Mouse (Mus musculus) heart, embryonic 15.5 days (tissue): ENCODE measurements around the gene Qars. TPM values are rescaled to one million over a fixed set of nuclear protein-coding genes. Genes with fewer than 3 reads are reported as not detected.

Experiments
- ATAC-seq: fragments of 200-750 bp; cut with Nextera tagmentation; replicated peaks from 2 replicates; pipeline ENCODE4 v1.8.0; 2017; ENCODE audit warnings: low read depth, moderate TSS enrichment; ENCODE audit not compliant: insufficient number of reproducible peaks, insufficient read depth, low FRiP score
- H3K27ac ChIP-seq: fragments of 300-500 bp; sonication (generic); 2 replicates; pipeline ENCODE4 v1.5.1; 2015; ENCODE audit warnings: mild to moderate bottlenecking, inconsistent platforms
- H3K27me3 ChIP-seq: fragments of 300-500 bp; sonication (generic); 2 replicates; pipeline ENCODE4 v1.6.1; 2015; ENCODE audit warnings: inconsistent platforms
- H3K36me3 ChIP-seq: fragments of 300-500 bp; sonication (generic); 2 replicates; pipeline ENCODE4 v1.6.1; 2015; ENCODE audit warnings: mild to moderate bottlenecking, inconsistent platforms
- H3K4me1 ChIP-seq: fragments of 300-500 bp; sonication (generic); replicated peaks from 2 replicates; pipeline ENCODE4 v1.6.1; 2015; ENCODE audit warnings: inconsistent platforms
- H3K4me2 ChIP-seq: fragments of 300-500 bp; sonication (generic); 2 replicates; pipeline ENCODE4 v1.6.1; 2015; ENCODE audit warnings: inconsistent platforms, mild to moderate bottlenecking, moderate library complexity
- H3K4me3 ChIP-seq: fragments of 300-500 bp; sonication (generic); 2 replicates; pipeline ENCODE4 v1.5.1; 2015; ENCODE audit warnings: mild to moderate bottlenecking, inconsistent platforms
- H3K9ac ChIP-seq: fragments of 300-500 bp; sonication (generic); 2 replicates; pipeline ENCODE4 v1.6.1; 2015; ENCODE audit warnings: mild to moderate bottlenecking, inconsistent platforms
- H3K9me3 ChIP-seq: fragments of 300-500 bp; sonication (generic); replicated peaks from 2 replicates; pipeline ENCODE4 v1.6.1; 2016; ENCODE audit warnings: inconsistent platforms
- WGBS: fragments of 180-500 bp; shearing (Covaris S2); methylation state at CpG from one replicate; pipeline ENCODE4 v1.1.7; 2015; ENCODE audit warnings: mixed read lengths; 5-methylcytosine and 5-hydroxymethylcytosine counted together
- polyA plus RNA-seq: library from polyadenylated mRNA; unstranded; fragments of >200 nt; fragmentation: Nextera tagmentation; extraction: Ambion mirVana; gene quantifications from 2 replicates; pipeline ENCODE4 v1.2.1, GENCODE M21; 2015

Gene Qars
- 49.4 and 67.5 TPM in 2 replicates for polyA plus RNA-seq

DNA sequence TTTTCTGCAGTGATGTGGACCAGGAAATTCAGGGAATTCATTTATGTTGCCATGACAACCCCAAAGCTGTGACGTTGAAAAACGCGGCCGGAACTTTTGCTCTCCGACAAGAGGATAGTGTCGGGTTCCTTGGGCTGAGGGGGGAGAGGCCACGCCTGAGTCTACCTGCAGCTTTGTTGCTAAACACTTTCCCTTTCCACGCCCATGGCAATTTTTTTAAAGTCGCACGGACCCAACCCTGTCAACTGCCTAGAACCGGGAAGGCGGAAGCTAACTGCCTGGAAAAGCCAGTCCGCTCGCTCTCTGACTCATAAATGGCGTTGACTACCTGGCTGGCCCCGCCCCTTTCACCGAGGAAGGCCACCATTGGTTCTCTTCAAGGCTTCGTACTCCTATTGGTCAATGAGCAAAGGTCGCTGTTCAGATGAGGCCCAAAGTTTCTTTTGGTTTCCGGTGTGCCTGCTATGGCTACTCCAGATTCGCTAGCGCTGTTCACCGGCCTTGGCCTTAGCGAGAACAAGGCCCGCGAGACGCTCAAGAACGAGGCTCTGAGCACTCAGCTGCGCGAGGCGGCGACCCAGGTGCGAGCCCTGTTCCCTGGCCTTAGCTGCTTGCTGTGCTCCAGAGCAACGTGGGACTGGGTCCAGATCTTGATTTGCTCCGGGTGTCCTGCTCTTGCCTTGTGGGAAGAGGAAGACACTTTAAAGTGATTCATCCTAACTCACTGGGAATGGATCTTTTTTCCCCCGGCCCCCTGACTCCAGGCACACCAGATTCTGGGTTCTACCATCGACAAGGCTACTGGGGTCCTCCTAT lies at the start of gene Qars:
Qars (plus strand) TSS at position 88 of the 816 bp plus-strand sequence.
- Histone ChIP-seq H3K4me1 (peaks cover 13% of the 10 kb centered on the region), H3K27ac (peak within 1 kb of the TSS; percentile 86), H3K27me3 (no peaks in the 10 kb centered on the region), H3K9ac (peak within 1 kb of the TSS; percentile 77), H3K36me3 (peaks cover 39% of the 10 kb centered on the region), H3K4me3 (peak within 1 kb of the TSS; percentile 76), H3K4me2 (peak within 1 kb of the TSS; percentile 81), H3K9me3 (no peaks in the 10 kb centered on the region)
- WGBS = under 1% methylated on average over 37 of the region's 37 CpGs
- peak; percentile 96 for ATAC-seq

DNA sequence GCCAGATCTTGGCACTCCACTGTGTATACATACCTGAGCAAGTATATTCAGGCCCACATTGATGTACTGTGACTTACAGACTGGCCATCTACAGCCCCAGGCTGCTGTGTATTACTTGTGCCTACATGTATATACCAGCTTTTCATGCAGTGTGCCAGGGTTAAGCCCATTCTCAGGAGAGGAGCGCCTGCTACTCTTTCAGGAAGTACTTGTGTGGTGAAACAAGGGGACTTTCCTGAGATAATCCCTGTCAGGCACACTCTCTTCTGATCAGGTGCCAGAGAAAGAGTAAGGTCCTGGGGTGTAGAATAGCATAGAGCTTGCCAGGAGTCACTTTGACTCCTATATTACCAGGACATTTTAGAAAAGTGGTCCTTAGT lies 47.6 kb upstream of the Qars start:
- peaks cover 19% of the 10 kb centered on the region for H3K36me3 ChIP-seq
- H3K4me2 ChIP-seq = peak overlapping the region; percentile 76
- H3K9me3 ChIP-seq = no peaks in the 10 kb centered on the region
- ATAC-seq = no peak
- 74% methylated on average over 1 of the region's 1 CpGs for WGBS
- peak overlapping the region; percentile 87 for H3K4me3 ChIP-seq
- H3K9ac ChIP-seq = no peak overlapping the region
- H3K4me1 ChIP-seq = peaks cover 21% of the 10 kb centered on the region
- H3K27me3 ChIP-seq = no peaks in the 10 kb centered on the region
- peak overlapping the region; percentile 93 for H3K27ac ChIP-seq

DNA sequence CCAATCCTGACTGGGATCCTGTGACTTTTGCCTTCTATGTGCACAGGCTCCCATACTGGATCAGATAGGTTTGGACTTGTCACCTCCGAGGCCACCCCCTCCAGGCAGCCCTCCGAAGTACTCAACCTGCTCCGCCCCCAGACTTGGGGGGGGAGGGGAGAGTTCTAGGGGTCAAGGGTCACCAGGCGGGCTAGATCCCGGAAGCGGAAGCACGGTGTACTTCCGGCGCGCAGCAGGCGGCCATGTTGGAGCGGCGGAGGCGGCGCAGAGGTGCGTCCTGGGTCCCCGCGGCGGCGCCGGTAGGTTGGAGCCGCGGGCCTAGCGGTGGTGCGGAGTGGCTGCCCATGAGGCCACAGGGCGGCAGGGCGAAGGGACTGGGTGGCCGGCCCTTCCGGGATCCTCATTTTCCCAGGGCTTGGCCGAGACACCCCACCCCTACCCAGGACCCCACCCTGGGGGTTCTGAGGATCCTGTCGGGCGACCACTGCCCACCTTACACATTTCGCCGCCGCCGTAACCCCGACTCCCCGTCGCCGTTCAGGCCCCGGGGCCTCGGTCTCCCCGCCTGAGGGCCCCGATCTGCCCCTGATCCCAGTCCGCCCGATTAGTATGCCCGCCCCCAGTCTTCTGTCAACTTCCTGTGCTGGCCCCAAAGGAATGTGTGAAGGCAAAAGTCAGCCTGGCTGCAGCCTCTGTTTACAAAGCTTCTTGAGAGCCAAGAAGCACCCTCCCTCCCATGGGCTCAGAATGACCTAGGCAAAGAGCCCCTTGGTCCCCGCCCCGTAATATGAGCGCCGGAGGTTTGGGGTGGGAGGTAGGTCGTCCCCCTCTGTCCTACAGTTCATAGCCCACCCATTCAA lies 47.0 kb upstream of the Qars start, which contains the start of gene Ccdc71:
Ccdc71 (plus strand) TSS at position 209 of the 860 bp plus-strand sequence.
- peak; percentile 83 for ATAC-seq
- peak within 1 kb of the TSS; percentile 87 for H3K4me3 ChIP-seq

DNA sequence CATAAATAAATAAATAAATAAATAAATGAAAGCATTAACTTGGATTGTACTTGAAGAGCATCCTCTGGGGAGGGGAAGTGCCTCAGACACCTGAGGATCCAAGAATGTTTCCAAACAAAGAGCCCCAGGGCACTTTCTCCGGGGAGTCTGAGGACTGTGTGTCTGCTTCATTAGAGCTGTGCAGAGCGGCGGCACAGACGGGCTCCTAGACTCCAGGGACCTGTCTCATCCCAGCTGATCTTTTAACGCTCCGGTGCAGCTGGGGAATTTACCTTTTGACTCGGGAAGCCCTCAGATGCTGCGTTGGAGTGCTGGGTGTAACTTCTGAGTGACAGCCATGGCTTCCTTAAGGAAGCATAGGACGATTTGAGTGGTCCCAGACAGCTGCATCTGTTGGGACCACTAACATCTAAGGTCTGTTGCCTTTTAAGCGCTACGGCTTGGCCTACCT lies 46.3 kb upstream of the Qars start, which contains the start of gene Klhdc8b:
Klhdc8b (minus strand) TSS at position 401 of the 451 bp plus-strand sequence.
- Histone ChIP-seq H3K9ac (peak within 1 kb of the TSS; percentile 94), H3K9me3 (no peaks in the 10 kb centered on the region), H3K4me2 (peak within 1 kb of the TSS; percentile 76), H3K27ac (peak within 1 kb of the TSS; percentile 93), H3K36me3 (peaks cover 32% of the 10 kb centered on the region), H3K4me1 (peaks cover 21% of the 10 kb centered on the region), H3K27me3 (no peaks in the 10 kb centered on the region), H3K4me3 (peak within 1 kb of the TSS; percentile 87)
- WGBS = 21% methylated on average over 11 of the region's 11 CpGs
- ATAC-seq = no peak

More for the DNA sequence above, 47.0 kb upstream of the Qars start, which contains the start of gene Ccdc71:
- under 1% methylated on average over 52 of the region's 52 CpGs for WGBS
- peak within 1 kb of the TSS; percentile 94 for H3K9ac ChIP-seq
- H3K4me1 ChIP-seq = peaks cover 21% of the 10 kb centered on the region
- peaks cover 25% of the 10 kb centered on the region for H3K36me3 ChIP-seq
- no peaks in the 10 kb centered on the region for H3K27me3 ChIP-seq
- no peaks in the 10 kb centered on the region for H3K9me3 ChIP-seq
- H3K27ac ChIP-seq = peak within 1 kb of the TSS; percentile 93
- peak within 1 kb of the TSS; percentile 76 for H3K4me2 ChIP-seq

DNA sequence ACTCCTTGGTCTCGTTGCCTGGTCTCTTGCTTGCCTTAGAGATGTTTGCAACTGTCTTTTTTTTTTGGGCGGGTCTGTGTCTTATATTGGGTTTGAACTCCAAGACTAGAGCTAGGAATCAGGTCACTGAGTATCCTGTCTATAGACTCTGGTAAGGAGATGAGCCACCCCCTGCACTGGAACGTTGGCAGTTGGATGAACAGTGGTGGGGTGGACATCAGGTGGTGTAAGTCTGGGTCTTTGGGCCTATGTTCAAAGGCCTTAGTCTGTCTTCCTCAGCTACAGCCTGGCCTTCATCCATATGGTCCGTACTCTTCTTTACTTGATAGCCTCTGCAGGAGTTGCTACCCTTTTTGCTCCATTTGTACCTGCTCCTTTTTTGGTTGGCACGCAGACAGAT lies 45.8 kb upstream of the Qars start:
- Histone ChIP-seq H3K4me3 (peak overlapping the region; percentile 87), H3K9me3 (no peaks in the 10 kb centered on the region), H3K27ac (peak overlapping the region; percentile 93), H3K9ac (peak overlapping the region; percentile 94; the same call in 1 of the 2 replicates), H3K4me1 (peaks cover 21% of the 10 kb centered on the region), H3K4me2 (peak overlapping the region; percentile 76), H3K27me3 (no peaks in the 10 kb centered on the region), H3K36me3 (peaks cover 33% of the 10 kb centered on the region)
- no peak for ATAC-seq
- 83% methylated on average over 5 of the region's 5 CpGs for WGBS

DNA sequence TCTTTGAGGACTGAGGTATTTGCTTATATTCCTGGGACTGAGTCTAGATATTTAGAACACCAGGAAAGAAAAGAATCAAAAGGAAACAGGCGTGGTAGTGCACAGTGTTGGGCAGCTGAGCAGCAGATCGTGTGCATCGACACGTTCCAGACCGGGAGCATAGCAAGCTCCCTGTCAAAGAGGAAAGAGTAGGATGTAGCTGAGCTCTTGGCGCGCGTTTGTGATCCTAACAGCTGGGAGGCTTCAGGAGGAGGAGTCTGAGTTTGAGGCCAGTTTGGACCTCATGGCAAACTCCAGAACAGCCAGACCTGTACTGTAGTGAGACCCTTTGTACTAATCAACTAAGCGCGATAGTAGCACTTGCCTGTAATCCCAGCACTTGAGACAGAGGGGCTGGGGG lies 45.3 kb upstream of the Qars start:
- Histone ChIP-seq H3K4me3 (peak overlapping the region; percentile 87), H3K36me3 (peaks cover 33% of the 10 kb centered on the region), H3K27ac (peak overlapping the region; percentile 93), H3K9me3 (no peaks in the 10 kb centered on the region), H3K4me2 (peak overlapping the region; percentile 76), H3K27me3 (no peaks in the 10 kb centered on the region), H3K4me1 (peaks cover 21% of the 10 kb centered on the region), H3K9ac (no peak overlapping the region)
- WGBS = 54% methylated on average over 10 of the region's 10 CpGs
- ATAC-seq = peak; percentile 29; the same call in 1 of the 2 replicates

DNA sequence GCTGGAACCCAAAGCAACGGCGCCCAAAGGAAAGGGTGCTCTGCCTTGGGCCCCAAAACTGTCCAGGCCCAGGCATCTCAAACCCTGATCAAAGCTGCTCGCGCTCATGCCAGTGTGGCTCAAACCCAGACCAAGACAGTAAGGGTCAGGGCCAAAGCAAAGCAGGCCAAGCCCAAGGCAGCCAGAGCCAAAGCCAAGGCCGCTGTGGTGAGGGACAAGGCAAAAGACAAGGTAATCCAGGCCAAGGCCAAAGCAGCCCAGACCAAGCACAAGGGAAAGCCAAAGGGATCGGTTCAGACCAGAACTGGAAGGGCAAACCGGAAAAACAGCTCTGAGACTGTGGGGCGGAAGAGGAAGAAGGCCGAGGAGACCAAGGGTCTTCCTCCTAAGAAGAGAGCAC lies 43.8 kb upstream of the Qars start:
- no peaks in the 10 kb centered on the region for H3K27me3 ChIP-seq
- H3K4me1 ChIP-seq = peaks cover 21% of the 10 kb centered on the region
- ATAC-seq = no peak
- no peak overlapping the region for H3K9ac ChIP-seq
- H3K27ac ChIP-seq = no peak overlapping the region
- 94% methylated on average over 9 of the region's 9 CpGs for WGBS
- peaks cover 33% of the 10 kb centered on the region for H3K36me3 ChIP-seq
- H3K4me2 ChIP-seq = no peak overlapping the region
- no peaks in the 10 kb centered on the region for H3K9me3 ChIP-seq
- no peak overlapping the region for H3K4me3 ChIP-seq

DNA sequence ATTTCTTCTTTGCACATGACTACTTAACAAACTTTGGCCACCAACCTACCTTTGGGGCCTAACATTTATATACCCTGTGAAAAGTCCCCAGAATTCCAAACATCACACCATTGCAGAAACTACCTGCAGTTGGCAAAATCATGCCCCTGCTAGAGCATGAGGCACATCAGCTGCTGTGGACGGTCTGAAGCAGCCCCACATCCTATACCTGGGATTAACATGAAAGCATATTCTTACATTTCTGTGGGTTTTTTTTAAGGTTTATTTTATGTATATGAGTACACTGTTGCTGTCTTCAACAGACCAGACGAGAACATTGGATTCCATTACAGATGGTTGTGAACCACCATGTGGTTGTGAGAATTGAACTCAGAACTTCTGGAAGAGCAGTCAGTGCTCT lies 41.3 kb upstream of the Qars start:
- H3K36me3 ChIP-seq = peaks cover 33% of the 10 kb centered on the region
- no peaks in the 10 kb centered on the region for H3K9me3 ChIP-seq
- H3K9ac ChIP-seq = no peak overlapping the region
- peaks cover 14% of the 10 kb centered on the region for H3K4me1 ChIP-seq
- H3K27ac ChIP-seq = no peak overlapping the region
- 91% methylated on average over 2 of the region's 2 CpGs for WGBS
- H3K27me3 ChIP-seq = no peaks in the 10 kb centered on the region
- no peak for ATAC-seq
- H3K4me3 ChIP-seq = no peak overlapping the region
- no peak overlapping the region for H3K4me2 ChIP-seq

DNA sequence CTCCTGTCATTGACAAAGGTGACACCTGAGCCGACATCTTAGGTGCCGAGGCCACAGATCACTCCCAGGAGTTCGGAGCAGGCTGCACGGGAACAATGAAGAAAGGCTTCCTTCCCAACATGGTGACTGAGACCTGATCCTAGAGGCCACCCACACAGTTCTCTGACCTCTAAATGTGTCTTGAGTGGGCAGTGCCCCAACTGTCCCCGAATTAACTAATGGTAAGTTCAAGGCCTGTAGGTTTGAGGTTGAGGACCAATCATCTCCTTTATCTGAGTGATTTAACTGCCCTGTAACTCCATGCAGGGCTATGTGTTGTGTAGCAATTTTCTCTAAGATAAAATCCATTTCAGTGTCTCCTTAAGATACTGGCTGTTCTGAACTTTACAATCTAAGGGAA lies 38.1 kb upstream of the Qars start:
- no peaks in the 10 kb centered on the region for H3K27me3 ChIP-seq
- no peak overlapping the region for H3K4me3 ChIP-seq
- no peaks in the 10 kb centered on the region for H3K4me1 ChIP-seq
- WGBS = 71% methylated on average over 5 of the region's 5 CpGs
- no peaks in the 10 kb centered on the region for H3K9me3 ChIP-seq
- H3K27ac ChIP-seq = no peak overlapping the region
- H3K36me3 ChIP-seq = peaks cover 19% of the 10 kb centered on the region
- H3K9ac ChIP-seq = no peak overlapping the region
- H3K4me2 ChIP-seq = no peak overlapping the region
- ATAC-seq = no peak

DNA sequence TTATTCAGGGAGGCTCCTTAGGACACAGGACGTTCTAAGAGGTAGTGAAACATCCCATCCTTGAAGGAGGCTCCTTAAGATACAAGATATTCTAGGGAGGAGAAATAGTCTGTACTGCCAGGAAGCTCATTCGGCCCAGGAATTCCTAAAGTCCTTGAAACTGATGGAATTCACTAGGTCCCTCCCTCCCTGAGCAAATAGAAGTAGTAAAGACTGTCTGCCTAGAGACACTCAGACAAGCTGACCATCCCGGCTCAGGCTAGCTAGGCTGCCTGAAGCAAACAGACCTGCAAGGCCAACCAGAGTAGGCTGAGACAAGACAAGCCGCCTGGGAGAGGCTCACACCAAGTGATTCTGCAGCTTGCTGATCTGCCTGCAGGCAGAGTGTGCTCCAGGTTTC lies 37.7 kb upstream of the Qars start:
- Histone ChIP-seq H3K27ac (no peak overlapping the region), H3K9me3 (no peaks in the 10 kb centered on the region), H3K9ac (no peak overlapping the region), H3K36me3 (peaks cover 15% of the 10 kb centered on the region), H3K4me1 (no peaks in the 10 kb centered on the region), H3K27me3 (no peaks in the 10 kb centered on the region), H3K4me2 (no peak overlapping the region), H3K4me3 (no peak overlapping the region)
- 55% methylated on average over 4 of the region's 4 CpGs for WGBS
- no peak for ATAC-seq

DNA sequence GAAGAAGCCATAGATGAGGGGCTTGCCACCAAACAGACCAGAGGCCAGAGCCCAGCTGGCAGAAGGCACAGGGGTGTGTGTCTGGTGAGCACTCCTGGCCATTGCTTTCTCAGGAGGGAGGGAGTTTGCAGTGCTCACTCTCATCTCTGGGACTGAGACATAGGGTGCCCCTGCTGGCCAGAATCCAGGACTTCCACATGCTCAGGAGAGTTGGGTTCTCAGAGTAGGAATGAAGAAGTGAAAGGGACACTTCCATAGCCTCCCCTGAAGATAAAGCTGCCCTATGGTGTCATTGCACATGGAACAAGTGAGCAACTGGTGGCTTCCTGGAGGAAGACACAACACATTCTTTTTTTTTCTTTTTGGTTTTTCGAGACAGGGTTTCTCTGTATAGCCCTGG lies 33.0 kb upstream of the Qars start:
- Histone ChIP-seq H3K36me3 (no peaks in the 10 kb centered on the region), H3K4me2 (no peak overlapping the region), H3K27me3 (no peaks in the 10 kb centered on the region), H3K9me3 (no peaks in the 10 kb centered on the region), H3K4me1 (peaks cover 7% of the 10 kb centered on the region), H3K9ac (no peak overlapping the region), H3K27ac (no peak overlapping the region), H3K4me3 (no peak overlapping the region)
- ATAC-seq = no peak
- WGBS = 69% methylated on average over 1 of the region's 1 CpGs
